In genomic region chr7:24376456-24376855, GRCm38 (mm10) we compare ENCODE assay signal across 21 mouse cellular contexts. TPM values are rescaled to one million over a fixed set of nuclear protein-coding genes. Genes with fewer than 3 reads are reported as not detected.
DNase-seq lines count a peak whose midpoint lies in the region; ATAC-seq and TF ChIP-seq lines count a peak whose summit lies in the region.
"Had no signal": no experiment of that assay in that cellular context is flagged by ENCODE, and none has a peak within 500 bp of the region (broad histone marks: within the 10 kb centered on the region; RNA-seq: fewer than 3 reads in every experiment).

No protein-coding gene starts in this region.

- no peak overlapping the region for H3K9ac ChIP-seq in lung, embryonic 15.5 days
- peak overlapping the region; percentile 75 for H3K9ac ChIP-seq in liver, embryonic 16.5 days (ENCODE audit: low read depth, low read length)
- H3K9ac ChIP-seq: forebrain, embryonic 15.5 days had no signal

- H3K4me3 ChIP-seq in gastrocnemius, adult 2 months = no peak overlapping the region
- no peak overlapping the region for H3K4me3 ChIP-seq in lung, embryonic 15.5 days
- H3K4me3 ChIP-seq in liver, embryonic 16.5 days (ENCODE audit: low read depth, low read length) = peak overlapping the region; percentile 65

- H3K4me1 ChIP-seq in lung, embryonic 15.5 days = peaks cover 31% of the 10 kb centered on the region
- peaks cover 74% of the 10 kb centered on the region for H3K4me1 ChIP-seq in liver, embryonic 16.5 days (ENCODE audit: control insufficient read depth, low read depth, low read length)

- peak; percentile 0 for DNase-seq in gastrocnemius, adult 2 months
- no peak for DNase-seq in gastrocnemius, postnatal 4 days (ENCODE audit: low spot score in 2 of 2)
- no peak for DNase-seq in lung, postnatal 36 days
- DNase-seq in induced T-regulatory cell, adult 2 months (ENCODE audit: low read depth) = peak; percentile 57
- no peak for DNase-seq in embryo, embryonic 11 days
- DNase-seq in left cerebral cortex, postnatal 4 days = no peak
- DNase-seq: B cell, adult 2 months; layer of hippocampus, postnatal 36 days; spleen, adult 18-20 months had no signal

- H3K27ac ChIP-seq in gastrocnemius, adult 2 months = no peak overlapping the region
- no peak overlapping the region for H3K27ac ChIP-seq in lung, embryonic 15.5 days
- H3K27ac ChIP-seq in liver, embryonic 16.5 days (ENCODE audit: low read length) = peak overlapping the region; percentile 100
- H3K27ac ChIP-seq: embryonic facial prominence, embryonic 13.5 days; forebrain, embryonic 15.5 days; neural tube, embryonic 13.5 days had no signal

- WGBS in lung, embryonic 15.5 days = 79% methylated on average over 8 of the region's 8 CpGs
- WGBS in liver, embryonic 16.5 days (ENCODE audit: insufficient replicate concordance) = 54% methylated on average over 8 of the region's 8 CpGs

- H3K27me3 ChIP-seq in lung, embryonic 15.5 days = 0 out of 2 replicates have a peak, but pooled peaks cover 5% of the 10 kb centered on the region
- H3K27me3 ChIP-seq in liver, embryonic 16.5 days (ENCODE audit: control insufficient read depth, insufficient read depth, low read depth, low read length) = no peaks in the 10 kb centered on the region

- no peaks in the 10 kb centered on the region for H3K9me3 ChIP-seq in lung, embryonic 15.5 days
- H3K9me3 ChIP-seq in liver, embryonic 16.5 days (replicated peaks; ENCODE audit: control insufficient read depth, low read length) = no peaks in the 10 kb centered on the region
- H3K9me3 ChIP-seq: embryonic facial prominence, embryonic 13.5 days; forebrain, embryonic 15.5 days; limb, embryonic 12.5 days; neural tube, embryonic 13.5 days had no signal

- H3K36me3 ChIP-seq in lung, embryonic 15.5 days = no peaks in the 10 kb centered on the region
- peaks cover 54% of the 10 kb centered on the region for H3K36me3 ChIP-seq in liver, embryonic 16.5 days (ENCODE audit: control insufficient read depth, insufficient read depth)
- H3K36me3 ChIP-seq: embryonic facial prominence, embryonic 13.5 days; forebrain, embryonic 15.5 days; limb, embryonic 12.5 days; neural tube, embryonic 13.5 days had no signal

- peak overlapping the region; percentile 62; the same call in 1 of the 2 replicates for H3K4me2 ChIP-seq in lung, embryonic 15.5 days
- H3K4me2 ChIP-seq in liver, embryonic 16.5 days (ENCODE audit: low read depth, low read length) = peak overlapping the region; percentile 85

- TF ChIP-seq CTCF in gastrocnemius, adult 2 months (IDR thresholded peaks at IDR 0.05) = no peak

- intact Hi-C loops in gastrocnemius, adult 2 months (cut with DNase I) = no loop called here
- intact Hi-C loops in left cerebral cortex, postnatal 4 days (cut with DNase I) = no loop called here

- ATAC-seq in lung, embryonic 15.5 days (ENCODE audit: borderline replicate concordance, extremely low read depth, low FRiP score, low TSS enrichment) = no peak
- ATAC-seq in liver, embryonic 16.5 days (ENCODE audit: low read depth) = no peak
- ATAC-seq: forebrain, embryonic 15.5 days had no signal

RNA-seq across cellular contexts. Expression of gene Kcnn4, which starts 6.4 kb away (rescaled TPM):
- total RNA-seq in gastrocnemius, adult 2 months (2021) = under 1 TPM; 0.25 to 0.64 TPM
- total RNA-seq in gastrocnemius, postnatal 4 days (2021) = under 1 TPM; 0.61 to 0.93 TPM
- 3.5 and 4.7 TPM in 2 replicates for polyA plus RNA-seq in lung, embryonic 15.5 days (2015; fragmentation: Nextera tagmentation; extraction: Ambion mirVana)
- polyA plus RNA-seq in liver, embryonic 16.5 days (2015; fragmentation: Nextera tagmentation; extraction: Ambion mirVana) = 91.9 and 93.4 TPM in 2 replicates
- under 1 TPM; 0.34 to 0.48 TPM for total RNA-seq in left cerebral cortex, postnatal 4 days (2021)

RNA-seq across cellular contexts. Expression of gene Smg9, which starts 23.0 kb away (rescaled TPM):
- total RNA-seq in gastrocnemius, adult 2 months (2021) = 10 to 100 TPM in 1 of 2 experiments, 1 to 10 TPM in 1; 9.4 to 10.2 TPM
- 10 to 100 TPM; 18.1 to 21.1 TPM for total RNA-seq in gastrocnemius, postnatal 4 days (2021)
- 22.5 and 23.9 TPM in 2 replicates for polyA plus RNA-seq in lung, embryonic 15.5 days (2015; fragmentation: Nextera tagmentation; extraction: Ambion mirVana)
- 12.8 and 14.3 TPM in 2 replicates for polyA plus RNA-seq in liver, embryonic 16.5 days (2015; fragmentation: Nextera tagmentation; extraction: Ambion mirVana)
- total RNA-seq in left cerebral cortex, postnatal 4 days (2021) = 10 to 100 TPM; 42.0 to 43.2 TPM

RNA-seq across cellular contexts. Expression of gene Lypd5, which starts 27.5 kb away (rescaled TPM):
- not detected for total RNA-seq in gastrocnemius, adult 2 months (2021)
- total RNA-seq in gastrocnemius, postnatal 4 days (2021) = not detected
- polyA plus RNA-seq in lung, embryonic 15.5 days (2015; fragmentation: Nextera tagmentation; extraction: Ambion mirVana) = not detected in 2 replicates
- polyA plus RNA-seq in liver, embryonic 16.5 days (2015; fragmentation: Nextera tagmentation; extraction: Ambion mirVana) = not detected in 2 replicates
- not detected for total RNA-seq in left cerebral cortex, postnatal 4 days (2021)
- total RNA-seq: adrenal gland, postnatal 14 days; ES-E14; gastrocnemius, postnatal 36 days; layer of hippocampus, postnatal 36 days had no signal
- polyA plus RNA-seq: forebrain, embryonic 15.5 days; hindbrain, embryonic 11.5 days; kidney, adult 2 months; limb, embryonic 12.5 days; midbrain, embryonic 14.5 days; neural tube, embryonic 13.5 days had no signal

RNA-seq across cellular contexts. Expression of gene Tescl, which starts 42.7 kb away (rescaled TPM):
- not detected for total RNA-seq in gastrocnemius, adult 2 months (2021)
- total RNA-seq in gastrocnemius, postnatal 4 days (2021) = under 1 TPM in 1 of 2 experiments, not detected in 1; 0.31 TPM
- polyA plus RNA-seq in lung, embryonic 15.5 days (2015; fragmentation: Nextera tagmentation; extraction: Ambion mirVana) = not detected in 2 replicates
- polyA plus RNA-seq in liver, embryonic 16.5 days (2015; fragmentation: Nextera tagmentation; extraction: Ambion mirVana) = not detected in 2 replicates
- total RNA-seq in left cerebral cortex, postnatal 4 days (2021) = under 1 TPM in 1 of 2 experiments, not detected in 1; 0.46 TPM
- total RNA-seq: adrenal gland, postnatal 14 days; gastrocnemius, postnatal 36 days; layer of hippocampus, postnatal 36 days had no signal
- polyA plus RNA-seq: forebrain, embryonic 15.5 days; hindbrain, embryonic 11.5 days; midbrain, embryonic 14.5 days had no signal

RNA-seq across cellular contexts. Expression of gene Zfp94, which starts 60.0 kb away (rescaled TPM):
- total RNA-seq in gastrocnemius, adult 2 months (2021) = 1 to 10 TPM; 2.4 to 2.5 TPM
- total RNA-seq in gastrocnemius, postnatal 4 days (2021) = 1 to 10 TPM; 4.0 to 4.2 TPM
- 10.3 and 10.4 TPM in 2 replicates for polyA plus RNA-seq in lung, embryonic 15.5 days (2015; fragmentation: Nextera tagmentation; extraction: Ambion mirVana)
- 1.8 and 2.3 TPM in 2 replicates for polyA plus RNA-seq in liver, embryonic 16.5 days (2015; fragmentation: Nextera tagmentation; extraction: Ambion mirVana)
- total RNA-seq in left cerebral cortex, postnatal 4 days (2021) = 10 to 100 TPM; 12.3 to 13.4 TPM

Comparison
In these comparisons a context has a peak if more than half of its experiments do, and no peak if none do; other contexts are left out.
1. DNase-seq: peak in gastrocnemius, adult 2 months (single experiment) and induced T-regulatory cell, adult 2 months (single experiment); none in gastrocnemius, postnatal 4 days (0 of 2), lung, postnatal 36 days (single experiment), embryo, embryonic 11 days (single experiment) and left cerebral cortex, postnatal 4 days (single experiment).